11 mouse cellular contexts compared by ENCODE assay signal in genomic region chr7:99167939-99168338, GRCm38 (mm10). TPM values are rescaled to one million over a fixed set of nuclear protein-coding genes. Genes with fewer than 3 reads are reported as not detected.
DNase-seq lines count a peak whose midpoint lies in the region; ATAC-seq and TF ChIP-seq lines count a peak whose summit lies in the region.
"Had no signal": no experiment of that assay in that cellular context is flagged by ENCODE, and none has a peak within 500 bp of the region (broad histone marks: within the 10 kb centered on the region; RNA-seq: fewer than 3 reads in every experiment).

No protein-coding gene starts in this region.

- no peak overlapping the region for H3K4me2 ChIP-seq in forebrain, embryonic 14.5 days (ENCODE audit: low read length)
- no peak overlapping the region for H3K4me2 ChIP-seq in kidney, embryonic 14.5 days (replicated peaks; ENCODE audit: low read depth, low read length)
- no peak overlapping the region for H3K4me2 ChIP-seq in lung, embryonic 14.5 days
- H3K4me2 ChIP-seq: midbrain, embryonic 15.5 days had no signal

- no peaks in the 10 kb centered on the region for H3K9me3 ChIP-seq in forebrain, embryonic 10.5 days
- no peaks in the 10 kb centered on the region for H3K9me3 ChIP-seq in forebrain, embryonic 14.5 days (replicated peaks; ENCODE audit: control insufficient read depth, low read length)
- H3K9me3 ChIP-seq in kidney, embryonic 14.5 days (ENCODE audit: control insufficient read depth, low read length), result no peaks in the 10 kb centered on the region
- H3K9me3 ChIP-seq in lung, embryonic 14.5 days (ENCODE audit: low read depth, low read length), result no peaks in the 10 kb centered on the region
- H3K9me3 ChIP-seq: midbrain, embryonic 15.5 days had no signal

- 54% methylated on average over 5 of the region's 5 CpGs for WGBS in forebrain, embryonic 10.5 days
- 38% methylated on average over 5 of the region's 5 CpGs for WGBS in forebrain, embryonic 14.5 days
- 22% methylated on average over 5 of the region's 5 CpGs for WGBS in kidney, embryonic 14.5 days
- WGBS in lung, embryonic 14.5 days, result 48% methylated on average over 5 of the region's 5 CpGs

- H3K4me3 ChIP-seq in forebrain, embryonic 10.5 days, result no peak overlapping the region
- H3K4me3 ChIP-seq in forebrain, embryonic 14.5 days (ENCODE audit: low read depth, low read length), result no peak overlapping the region
- no peak overlapping the region for H3K4me3 ChIP-seq in brown adipose tissue, adult 24 weeks (ENCODE audit: insufficient read depth, low read depth, low read length)
- H3K4me3 ChIP-seq in kidney, embryonic 14.5 days (ENCODE audit: low read length), result no peak overlapping the region
- no peak overlapping the region for H3K4me3 ChIP-seq in lung, embryonic 14.5 days (ENCODE audit: low read depth, low read length)
- H3K4me3 ChIP-seq: erythroblast, embryonic 14.5 days; midbrain, embryonic 15.5 days had no signal

- TF ChIP-seq CTCF in lung, embryonic 14.5 days (IDR thresholded peaks at IDR 0.05; ENCODE audit: low read depth), result no peak

- intact Hi-C loops in left cerebral cortex, postnatal 36 days (cut with DNase I), result loop anchor here (5.0 kb wide), 1 partner anchor 84 kb away; no protein-coding TSS in a partner anchor

- 0 out of 2 replicates have a peak overlapping the region, but pooled peaks have one; percentile 31 for H3K27ac ChIP-seq in forebrain, embryonic 10.5 days
- H3K27ac ChIP-seq in forebrain, embryonic 14.5 days (ENCODE audit: low read depth, low read length), result no peak overlapping the region
- 0 out of 2 replicates have a peak overlapping the region, but pooled peaks have one; percentile 14 for H3K27ac ChIP-seq in brown adipose tissue, adult 24 weeks (replicated peaks; ENCODE audit: low read depth, low read length)
- H3K27ac ChIP-seq in kidney, embryonic 14.5 days (ENCODE audit: low read depth, low read length), result peak overlapping the region; percentile 67; the same call in 1 of the 2 replicates
- H3K27ac ChIP-seq in lung, embryonic 14.5 days (ENCODE audit: low read depth), result no peak overlapping the region
- H3K27ac ChIP-seq: midbrain, embryonic 15.5 days had no signal

- H3K4me1 ChIP-seq in forebrain, embryonic 10.5 days, result peaks cover 8% of the 10 kb centered on the region
- H3K4me1 ChIP-seq in forebrain, embryonic 14.5 days (ENCODE audit: control insufficient read depth, insufficient read depth, low read length), result no peaks in the 10 kb centered on the region
- H3K4me1 ChIP-seq in brown adipose tissue, adult 24 weeks (ENCODE audit: control insufficient read depth, insufficient read depth, insufficient read length, low read length), result no peaks in the 10 kb centered on the region; the same call in 1 of the 2 replicates
- peaks cover 10% of the 10 kb centered on the region; the same call in 1 of the 2 replicates for H3K4me1 ChIP-seq in kidney, embryonic 14.5 days (ENCODE audit: control insufficient read depth, insufficient read depth, low read length)
- no peaks in the 10 kb centered on the region for H3K4me1 ChIP-seq in lung, embryonic 14.5 days (ENCODE audit: insufficient read depth)
- H3K4me1 ChIP-seq: midbrain, embryonic 15.5 days had no signal

- ATAC-seq in forebrain, embryonic 14.5 days, result no peak
- ATAC-seq in kidney, embryonic 14.5 days (ENCODE audit: low FRiP score, low TSS enrichment), result peak; percentile 85
- ATAC-seq in lung, embryonic 14.5 days (ENCODE audit: insufficient read depth), result peak; percentile 74
- ATAC-seq in activated CD4-positive, CD25-positive, alpha-beta regulatory T cell, adult 4 months, result no peak
- ATAC-seq: midbrain, embryonic 15.5 days had no signal

- no peaks in the 10 kb centered on the region for H3K36me3 ChIP-seq in forebrain, embryonic 10.5 days (replicated peaks)
- no peaks in the 10 kb centered on the region for H3K36me3 ChIP-seq in forebrain, embryonic 14.5 days (ENCODE audit: control insufficient read depth, insufficient read depth, low read length)
- no peaks in the 10 kb centered on the region for H3K36me3 ChIP-seq in kidney, embryonic 14.5 days (ENCODE audit: control insufficient read depth, insufficient read depth, low read length)
- no peaks in the 10 kb centered on the region for H3K36me3 ChIP-seq in lung, embryonic 14.5 days (ENCODE audit: insufficient read depth)
- H3K36me3 ChIP-seq: midbrain, embryonic 15.5 days had no signal

- no peaks in the 10 kb centered on the region for H3K27me3 ChIP-seq in forebrain, embryonic 10.5 days (ENCODE audit: poor library complexity, severe bottlenecking)
- H3K27me3 ChIP-seq in forebrain, embryonic 14.5 days (replicated peaks; ENCODE audit: control insufficient read depth, insufficient read depth, low read length), result no peaks in the 10 kb centered on the region
- no peaks in the 10 kb centered on the region for H3K27me3 ChIP-seq in kidney, embryonic 14.5 days (ENCODE audit: control insufficient read depth, insufficient read depth, low read length)
- no peaks in the 10 kb centered on the region for H3K27me3 ChIP-seq in lung, embryonic 14.5 days (ENCODE audit: insufficient read depth, low read length)
- H3K27me3 ChIP-seq: midbrain, embryonic 15.5 days had no signal

- H3K9ac ChIP-seq in forebrain, embryonic 14.5 days (ENCODE audit: low read length), result no peak overlapping the region
- H3K9ac ChIP-seq in kidney, embryonic 14.5 days (ENCODE audit: low read depth, low read length), result 0 out of 2 replicates have a peak overlapping the region, but pooled peaks have one; percentile 18
- no peak overlapping the region for H3K9ac ChIP-seq in lung, embryonic 14.5 days
- H3K9ac ChIP-seq: midbrain, embryonic 15.5 days had no signal

- DNase-seq in forebrain, embryonic 10.5 days (ENCODE audit: extremely low spot score, low spot score), result no peak
- no peak for DNase-seq in forebrain, embryonic 14.5 days (ENCODE audit: low spot score)
- peak; percentile 57 for DNase-seq in lung, embryonic 14.5 days
- no peak for DNase-seq in left cerebral cortex, postnatal 36 days (ENCODE audit: low spot score in 2 of 2)
- no peak for DNase-seq in layer of hippocampus, adult 8-10 months (ENCODE audit: low spot score in 2 of 2)
- DNase-seq: heart, postnatal 14 days had no signal

RNA-seq across cellular contexts. Expression of gene Dgat2, which starts 14.6 kb away (rescaled TPM):
- 12.3 and 14.8 TPM in 2 replicates for polyA plus RNA-seq in forebrain, embryonic 10.5 days (2016; fragmentation: Nextera tagmentation; extraction: Ambion mirVana)
- polyA plus RNA-seq in forebrain, embryonic 14.5 days (2014; fragmentation: Nextera tagmentation; extraction: Ambion mirVana), result 11.9 and 14.9 TPM in 2 replicates
- polyA plus RNA-seq in brown adipose tissue, adult 24 weeks (2012; ENCODE audit: insufficient read depth, insufficient read length, missing spikeins), result 1,082 and 1,581 TPM in 2 replicates
- 12.7 and 21.9 TPM in 2 replicates for polyA plus RNA-seq in kidney, embryonic 14.5 days (2014; fragmentation: Nextera tagmentation; extraction: Ambion mirVana)
- polyA plus RNA-seq in lung, embryonic 14.5 days (2014; fragmentation: Nextera tagmentation; extraction: Ambion mirVana), result 17.0 and 25.2 TPM in 2 replicates
- 1 to 10 TPM; 1.0 to 1.3 TPM for polyA plus RNA-seq in activated CD4-positive, CD25-positive, alpha-beta regulatory T cell, adult 4 months (2017; shearing (Covaris generic))
- total RNA-seq in left cerebral cortex, postnatal 36 days (2021), result 10 to 100 TPM; 68.3 to 78.0 TPM
- 10 to 100 TPM; 80.9 to 89.3 (median 85.5) TPM for total RNA-seq in layer of hippocampus, adult 8-10 months (2022)

RNA-seq across cellular contexts. Expression of gene Uvrag, which starts 27.0 kb away (rescaled TPM):
- polyA plus RNA-seq in forebrain, embryonic 10.5 days (2016; fragmentation: Nextera tagmentation; extraction: Ambion mirVana), result 9.8 and 10.4 TPM in 2 replicates
- 12.2 and 13.2 TPM in 2 replicates for polyA plus RNA-seq in forebrain, embryonic 14.5 days (2014; fragmentation: Nextera tagmentation; extraction: Ambion mirVana)
- 11.5 and 12.4 TPM in 2 replicates for polyA plus RNA-seq in brown adipose tissue, adult 24 weeks (2012; ENCODE audit: insufficient read depth, insufficient read length, missing spikeins)
- polyA plus RNA-seq in kidney, embryonic 14.5 days (2014; fragmentation: Nextera tagmentation; extraction: Ambion mirVana), result 15.1 and 22.7 TPM in 2 replicates
- 22.0 and 25.1 TPM in 2 replicates for polyA plus RNA-seq in lung, embryonic 14.5 days (2014; fragmentation: Nextera tagmentation; extraction: Ambion mirVana)
- polyA plus RNA-seq in activated CD4-positive, CD25-positive, alpha-beta regulatory T cell, adult 4 months (2017; shearing (Covaris generic)), result 1 to 10 TPM; 6.7 to 8.9 TPM
- total RNA-seq in left cerebral cortex, postnatal 36 days (2021), result 10 to 100 TPM; 50.2 to 54.0 TPM
- 10 to 100 TPM; 41.6 to 54.7 (median 52.8) TPM for total RNA-seq in layer of hippocampus, adult 8-10 months (2022)

Comparison
In these comparisons a context has a peak if more than half of its experiments do, and no peak if none do; other contexts are left out.
1. H3K27ac ChIP-seq: peak in forebrain, embryonic 10.5 days (single experiment), brown adipose tissue, adult 24 weeks (single experiment) and kidney, embryonic 14.5 days (single experiment); none in forebrain, embryonic 14.5 days (single experiment) and lung, embryonic 14.5 days (single experiment).
2. ATAC-seq: peak in kidney, embryonic 14.5 days (single experiment) and lung, embryonic 14.5 days (single experiment); none in forebrain, embryonic 14.5 days (single experiment) and activated CD4-positive, CD25-positive, alpha-beta regulatory T cell, adult 4 months (single experiment).
3. RNA of gene Dgat2, which starts 14.6 kb away (polyA plus RNA-seq): 1,082 to 1,581 TPM in brown adipose tissue, adult 24 weeks; 12.7 to 21.9 TPM in kidney, embryonic 14.5 days, 17.0 to 25.2 TPM in lung, embryonic 14.5 days, 12.3 to 14.8 TPM in forebrain, embryonic 10.5 days, 11.9 to 14.9 TPM in forebrain, embryonic 14.5 days and 1.0 to 1.3 TPM in activated CD4-positive, CD25-positive, alpha-beta regulatory T cell, adult 4 months; every median in the first group is over 10 times any median in the second.